Mouse (Mus musculus) limb, embryonic 13.5 days (tissue): ENCODE measurements around the gene Gpx7. TPM values are rescaled to one million over a fixed set of nuclear protein-coding genes. Genes with fewer than 3 reads are reported as not detected.

Source experiments
- ATAC-seq: fragments of 200-750 bp; cut with Nextera tagmentation; 2 replicates; pipeline ENCODE4 v1.8.0; 2017; ENCODE audit warnings: low read depth, moderate number of reproducible peaks, moderate TSS enrichment; ENCODE audit not compliant: low FRiP score
- H3K27ac ChIP-seq: fragments of 300-500 bp; sonication (generic); 2 replicates; pipeline ENCODE4 v1.5.1; 2015; ENCODE audit warnings: inconsistent platforms, mild to moderate bottlenecking, moderate library complexity
- H3K27me3 ChIP-seq: fragments of 300-500 bp; sonication (generic); 2 replicates; pipeline ENCODE4 v1.6.1; 2015; ENCODE audit warnings: mild to moderate bottlenecking, inconsistent platforms
- H3K36me3 ChIP-seq: fragments of 300-500 bp; sonication (generic); 2 replicates; pipeline ENCODE4 v1.6.1; 2015; ENCODE audit warnings: inconsistent platforms, mild to moderate bottlenecking, moderate library complexity
- H3K4me1 ChIP-seq: fragments of 300-500 bp; sonication (generic); 2 replicates; pipeline ENCODE4 v1.6.1; 2015; ENCODE audit warnings: inconsistent platforms
- H3K4me2 ChIP-seq: fragments of 300-500 bp; sonication (generic); replicated peaks from 2 replicates; pipeline ENCODE4 v1.6.1; 2015; ENCODE audit warnings: inconsistent platforms, mild to moderate bottlenecking, moderate library complexity
- H3K4me3 ChIP-seq: fragments of 300-500 bp; sonication (generic); 2 replicates; pipeline ENCODE4 v1.5.1; 2015; ENCODE audit warnings: moderate library complexity, mild to moderate bottlenecking, inconsistent platforms
- H3K9ac ChIP-seq: fragments of 300-500 bp; sonication (generic); 2 replicates; pipeline ENCODE4 v1.6.1; 2015; ENCODE audit warnings: mild to moderate bottlenecking, inconsistent platforms
- H3K9me3 ChIP-seq: fragments of 300-500 bp; sonication (generic); 2 replicates; pipeline ENCODE4 v1.6.1; 2016; ENCODE audit warnings: inconsistent platforms
- WGBS: fragments of 180-500 bp; shearing (Covaris S2); methylation state at CpG from one replicate; pipeline ENCODE4 v1.1.7; 2015; 5-methylcytosine and 5-hydroxymethylcytosine counted together
- polyA plus RNA-seq: library from polyadenylated mRNA; unstranded; fragments of >200 nt; fragmentation: Nextera tagmentation; extraction: Ambion mirVana; gene quantifications from 2 replicates; pipeline ENCODE4 v1.2.1, GENCODE M21; 2015

Gene Gpx7
- polyA plus RNA-seq, 1 experiment from 2014 or later: 89.8 TPM

GRCm38 (mm10) chr4:108387681-108388253 is 19.0 kb downstream of the Gpx7 start:
- WGBS: 2% methylated on average over 18 of the region's 18 CpGs
- peaks cover 14% of the 10 kb centered on the region for H3K27me3 ChIP-seq
- peak overlapping the region; percentile 69 for H3K4me2 ChIP-seq
- H3K27ac ChIP-seq: peak overlapping the region; percentile 83
- peaks cover 24% of the 10 kb centered on the region for H3K4me1 ChIP-seq
- peak; percentile 68 for ATAC-seq
- H3K9me3 ChIP-seq: no peaks in the 10 kb centered on the region
- H3K9ac ChIP-seq: peak overlapping the region; percentile 66
- H3K36me3 ChIP-seq: no peaks in the 10 kb centered on the region
- peak overlapping the region; percentile 42 for H3K4me3 ChIP-seq

- Histone ChIP-seq H3K4me3 (no peak overlapping the region), H3K4me1 (peaks cover 24% of the 10 kb centered on the region), H3K36me3 (no peaks in the 10 kb centered on the region), H3K27ac (peak overlapping the region; percentile 83), H3K9ac (no peak overlapping the region), H3K4me2 (peak overlapping the region; percentile 69), H3K27me3 (peaks cover 14% of the 10 kb centered on the region), H3K9me3 (no peaks in the 10 kb centered on the region)
- WGBS: 34% methylated on average over 4 of the region's 4 CpGs
- no peak for ATAC-seq
Observed at GRCm38 (mm10) chr4:108387106-108387505, 19.7 kb downstream of the Gpx7 start.

GRCm38 (mm10) chr4:108386087-108386486 is 20.7 kb downstream of the Gpx7 start:
- Histone ChIP-seq H3K27ac (no peak overlapping the region), H3K4me1 (peaks cover 24% of the 10 kb centered on the region), H3K9me3 (no peaks in the 10 kb centered on the region), H3K4me2 (no peak overlapping the region), H3K27me3 (peaks cover 14% of the 10 kb centered on the region), H3K9ac (no peak overlapping the region), H3K36me3 (no peaks in the 10 kb centered on the region), H3K4me3 (no peak overlapping the region)
- ATAC-seq: no peak
- 20% methylated on average over 1 of the region's 1 CpGs for WGBS

- H3K4me1 ChIP-seq: peaks cover 17% of the 10 kb centered on the region
- peak within 1 kb of the TSS; percentile 75 for H3K9ac ChIP-seq
- no peak within 1 kb of the TSS for H3K27ac ChIP-seq
- peak within 1 kb of the TSS; percentile 58 for H3K4me3 ChIP-seq
- no peak for ATAC-seq
- peaks cover 14% of the 10 kb centered on the region for H3K27me3 ChIP-seq
- H3K9me3 ChIP-seq: no peaks in the 10 kb centered on the region
- H3K4me2 ChIP-seq: peak within 1 kb of the TSS; percentile 91
- 3% methylated on average over 54 of the region's 55 CpGs for WGBS
- no peaks in the 10 kb centered on the region for H3K36me3 ChIP-seq
Observed at GRCm38 (mm10) chr4:108383183-108383714, 23.5 kb downstream of the Gpx7 start, which contains the start of gene Shisal2a. TSS of gene Shisal2a (minus strand) at chr4:108383349.

GRCm38 (mm10) chr4:108380146-108380545 is 26.6 kb downstream of the Gpx7 start:
- 25% methylated on average over 1 of the region's 1 CpGs for WGBS
- no peak for ATAC-seq
- Histone ChIP-seq H3K4me1 (0 out of 2 replicates have a peak, but pooled peaks cover 4% of the 10 kb centered on the region), H3K27me3 (peaks cover 14% of the 10 kb centered on the region), H3K9me3 (no peaks in the 10 kb centered on the region), H3K27ac (no peak overlapping the region), H3K4me2 (no peak overlapping the region), H3K9ac (no peak overlapping the region), H3K4me3 (no peak overlapping the region), H3K36me3 (no peaks in the 10 kb centered on the region)

- H3K4me1 ChIP-seq: 0 out of 2 replicates have a peak, but pooled peaks cover 4% of the 10 kb centered on the region
- no peak overlapping the region for H3K27ac ChIP-seq
- no peaks in the 10 kb centered on the region for H3K9me3 ChIP-seq
- no peak overlapping the region for H3K4me2 ChIP-seq
- no peak overlapping the region for H3K4me3 ChIP-seq
- H3K27me3 ChIP-seq: peaks cover 12% of the 10 kb centered on the region
- H3K9ac ChIP-seq: no peak overlapping the region
- 83% methylated on average over 3 of the region's 3 CpGs for WGBS
- H3K36me3 ChIP-seq: no peaks in the 10 kb centered on the region
- no peak for ATAC-seq
Observed at GRCm38 (mm10) chr4:108379476-108379875, 27.3 kb downstream of the Gpx7 start.

- ATAC-seq: no peak
- Histone ChIP-seq H3K36me3 (no peaks in the 10 kb centered on the region), H3K4me1 (peaks cover 5% of the 10 kb centered on the region; the same call in 1 of the 2 replicates), H3K9me3 (no peaks in the 10 kb centered on the region), H3K27ac (no peak overlapping the region), H3K27me3 (no peaks in the 10 kb centered on the region), H3K9ac (no peak overlapping the region), H3K4me3 (no peak overlapping the region), H3K4me2 (no peak overlapping the region)
- 75% methylated on average over 3 of the region's 3 CpGs for WGBS
Observed at GRCm38 (mm10) chr4:108372166-108372565, 34.6 kb downstream of the Gpx7 start.

- WGBS: 71% methylated on average over 3 of the region's 3 CpGs
- Histone ChIP-seq H3K27me3 (no peaks in the 10 kb centered on the region), H3K4me3 (no peak overlapping the region), H3K27ac (no peak overlapping the region), H3K9me3 (no peaks in the 10 kb centered on the region), H3K4me2 (no peak overlapping the region), H3K4me1 (peaks cover 5% of the 10 kb centered on the region; the same call in 1 of the 2 replicates), H3K9ac (no peak overlapping the region), H3K36me3 (no peaks in the 10 kb centered on the region)
- no peak for ATAC-seq
Observed at GRCm38 (mm10) chr4:108371421-108371820, 35.3 kb downstream of the Gpx7 start.

GRCm38 (mm10) chr4:108370409-108370808 is 36.4 kb downstream of the Gpx7 start:
- WGBS: 69% methylated on average over 4 of the region's 4 CpGs
- Histone ChIP-seq H3K4me3 (no peak overlapping the region), H3K27me3 (no peaks in the 10 kb centered on the region), H3K36me3 (no peaks in the 10 kb centered on the region), H3K9me3 (no peaks in the 10 kb centered on the region), H3K27ac (no peak overlapping the region), H3K4me1 (peaks cover 5% of the 10 kb centered on the region; the same call in 1 of the 2 replicates), H3K4me2 (no peak overlapping the region), H3K9ac (no peak overlapping the region)
- no peak for ATAC-seq

GRCm38 (mm10) chr4:108369254-108369653 is 37.5 kb downstream of the Gpx7 start:
- no peaks in the 10 kb centered on the region for H3K27me3 ChIP-seq
- H3K9ac ChIP-seq: no peak overlapping the region
- peaks cover 6% of the 10 kb centered on the region for H3K4me1 ChIP-seq
- H3K27ac ChIP-seq: no peak overlapping the region
- H3K4me2 ChIP-seq: no peak overlapping the region
- no peaks in the 10 kb centered on the region for H3K9me3 ChIP-seq
- 37% methylated on average over 5 of the region's 5 CpGs for WGBS
- no peak overlapping the region for H3K4me3 ChIP-seq
- no peaks in the 10 kb centered on the region for H3K36me3 ChIP-seq
- ATAC-seq: no peak

GRCm38 (mm10) chr4:108364111-108364476 is 42.7 kb downstream of the Gpx7 start:
- no peak for ATAC-seq
- 16% methylated on average over 5 of the region's 5 CpGs for WGBS
- 0 out of 2 replicates have a peak overlapping the region, but pooled peaks have one; percentile 12 for H3K4me2 ChIP-seq

GRCm38 (mm10) chr4:108363355-108364110 is 43.2 kb downstream of the Gpx7 start:
- Histone ChIP-seq H3K4me1 (peaks cover 53% of the 10 kb centered on the region), H3K36me3 (no peaks in the 10 kb centered on the region), H3K4me2 (peak overlapping the region; percentile 48), H3K27me3 (no peaks in the 10 kb centered on the region), H3K9ac (peak overlapping the region; percentile 19; the same call in 1 of the 2 replicates), H3K9me3 (no peaks in the 10 kb centered on the region), H3K27ac (peak overlapping the region; percentile 93), H3K4me3 (no peak overlapping the region)
- peak; percentile 52; the same call in 1 of the 2 replicates for ATAC-seq
- 9% methylated on average over 7 of the region's 7 CpGs for WGBS

More at GRCm38 (mm10) chr4:108364111-108364476, 42.7 kb downstream of the Gpx7 start:
- H3K4me3 ChIP-seq: no peak overlapping the region
- peaks cover 48% of the 10 kb centered on the region for H3K4me1 ChIP-seq
- peak overlapping the region; percentile 93 for H3K27ac ChIP-seq
- no peaks in the 10 kb centered on the region for H3K9me3 ChIP-seq
- no peaks in the 10 kb centered on the region for H3K36me3 ChIP-seq
- no peak overlapping the region for H3K9ac ChIP-seq
- no peaks in the 10 kb centered on the region for H3K27me3 ChIP-seq
